Mouse (Mus musculus): ENCODE data around the gene Hspe1. TPM values are rescaled to one million over a fixed set of nuclear protein-coding genes. Genes with fewer than 3 reads are reported as not detected.
"Not testable (repeated sequence)": the region's sequence is repeated elsewhere in the genome, so short reads cannot be mapped to it uniquely, and the experiment has no call there.

The Hspe1 gene
- polyA plus RNA-seq, 1 experiment from 2014 or later: 311 TPM

DNA sequence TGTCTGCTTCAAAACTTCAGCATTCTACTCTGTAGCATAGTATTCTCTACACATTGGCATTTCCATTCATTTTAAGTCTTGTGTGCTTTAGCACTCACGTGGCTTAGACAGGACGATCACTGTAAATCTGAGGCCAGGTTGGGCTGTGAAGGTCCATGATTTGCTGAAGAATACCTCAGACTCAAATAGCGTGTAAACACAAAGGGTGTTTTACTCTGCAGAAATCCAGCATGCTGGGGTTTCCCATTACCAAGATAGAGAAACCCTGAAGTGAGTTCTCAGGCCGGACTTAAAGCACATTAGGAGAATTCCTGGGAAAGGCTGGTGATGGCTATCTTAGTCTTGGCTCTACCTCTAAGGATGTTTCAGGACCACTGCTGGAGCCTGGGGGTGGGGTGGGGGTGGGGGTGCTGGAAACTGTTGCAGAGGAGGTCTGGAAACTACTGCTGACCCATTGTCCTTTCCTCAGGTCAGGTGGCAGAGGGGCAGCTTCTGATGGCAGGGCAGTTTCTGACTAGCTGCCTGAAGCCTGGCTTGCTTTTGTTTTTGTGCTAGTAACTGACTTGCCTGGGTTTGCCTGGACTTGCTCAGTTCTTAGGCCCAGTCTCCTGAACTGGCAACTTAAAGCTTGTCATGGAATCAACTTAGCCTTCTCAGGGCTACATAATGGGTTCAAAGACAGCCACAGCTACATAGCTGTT, 21.3 kb downstream of the Hspe1 start:
- Histone ChIP-seq H3K36me3 (replicated peaks) (no peaks in the 10 kb centered on the region), H3K9ac (no peak overlapping the region), H3K27me3 (no peaks in the 10 kb centered on the region), H3K9me3 (replicated peaks) (no peaks in the 10 kb centered on the region), H3K4me2 (no peak overlapping the region), H3K27ac (replicated peaks) (no peak overlapping the region), H3K4me1 (replicated peaks) (peaks cover 12% of the 10 kb centered on the region), H3K4me3 (replicated peaks) (no peak overlapping the region)
- no peak for ATAC-seq (ENCODE audit: insufficient read depth)
- WGBS (ENCODE audit: insufficient replicate concordance): 81% methylated on average over 4 of the region's 4 CpGs

- Histone ChIP-seq H3K9me3 (replicated peaks) (no peaks in the 10 kb centered on the region), H3K4me1 (replicated peaks) (no peaks in the 10 kb centered on the region), H3K4me3 (replicated peaks) (no peak overlapping the region), H3K4me2 (no peak overlapping the region), H3K36me3 (replicated peaks) (no peaks in the 10 kb centered on the region), H3K27ac (replicated peaks) (no peak overlapping the region), H3K9ac (no peak overlapping the region), H3K27me3 (no peaks in the 10 kb centered on the region)
- WGBS (ENCODE audit: insufficient replicate concordance): 68% methylated on average over 5 of the region's 5 CpGs
- ATAC-seq (ENCODE audit: insufficient read depth): no peak
Observed at GRCm38 (mm10) chr1:55123046-55123445, 35.1 kb downstream of the Hspe1 start.

GRCm38 (mm10) chr1:55123561-55123960, 35.6 kb downstream of the Hspe1 start:
- Histone ChIP-seq H3K9ac (no peak overlapping the region), H3K4me1 (replicated peaks) (no peaks in the 10 kb centered on the region), H3K36me3 (replicated peaks) (no peaks in the 10 kb centered on the region), H3K9me3 (replicated peaks) (no peaks in the 10 kb centered on the region), H3K4me3 (replicated peaks) (no peak overlapping the region), H3K27me3 (no peaks in the 10 kb centered on the region), H3K27ac (replicated peaks) (no peak overlapping the region), H3K4me2 (no peak overlapping the region)
- ATAC-seq (ENCODE audit: insufficient read depth): no peak
- WGBS (ENCODE audit: insufficient replicate concordance): 74% methylated on average over 2 of the region's 2 CpGs

GRCm38 (mm10) chr1:55124136-55124535, 36.2 kb downstream of the Hspe1 start:
- not testable (repeated sequence) for H3K4me3 ChIP-seq (replicated peaks); ATAC-seq (ENCODE audit: insufficient read depth); H3K9ac ChIP-seq; H3K36me3 ChIP-seq (replicated peaks); H3K9me3 ChIP-seq (replicated peaks); H3K4me2 ChIP-seq; H3K27me3 ChIP-seq; H3K27ac ChIP-seq (replicated peaks); H3K4me1 ChIP-seq (replicated peaks)
- WGBS (ENCODE audit: insufficient replicate concordance): 84% methylated on average over 2 of the region's 2 CpGs

GRCm38 (mm10) chr1:55129716-55130115, 41.8 kb downstream of the Hspe1 start:
- Histone ChIP-seq H3K4me3 (replicated peaks) (no peak overlapping the region; the same call in 1 of the 2 replicates), H3K4me2 (peak overlapping the region; percentile 82; the same call in 1 of the 2 replicates), H3K36me3 (replicated peaks) (peaks cover 4% of the 10 kb centered on the region; the same call in 1 of the 2 replicates), H3K27me3 (no peaks in the 10 kb centered on the region), H3K9ac (no peak overlapping the region), H3K9me3 (replicated peaks) (no peaks in the 10 kb centered on the region), H3K4me1 (replicated peaks) (peaks cover 30% of the 10 kb centered on the region), H3K27ac (replicated peaks) (0 out of 2 replicates have a peak overlapping the region, but pooled peaks have one; percentile 97)
- WGBS (ENCODE audit: insufficient replicate concordance): 65% methylated on average over 5 of the region's 5 CpGs
- no peak for ATAC-seq (ENCODE audit: insufficient read depth)

DNA sequence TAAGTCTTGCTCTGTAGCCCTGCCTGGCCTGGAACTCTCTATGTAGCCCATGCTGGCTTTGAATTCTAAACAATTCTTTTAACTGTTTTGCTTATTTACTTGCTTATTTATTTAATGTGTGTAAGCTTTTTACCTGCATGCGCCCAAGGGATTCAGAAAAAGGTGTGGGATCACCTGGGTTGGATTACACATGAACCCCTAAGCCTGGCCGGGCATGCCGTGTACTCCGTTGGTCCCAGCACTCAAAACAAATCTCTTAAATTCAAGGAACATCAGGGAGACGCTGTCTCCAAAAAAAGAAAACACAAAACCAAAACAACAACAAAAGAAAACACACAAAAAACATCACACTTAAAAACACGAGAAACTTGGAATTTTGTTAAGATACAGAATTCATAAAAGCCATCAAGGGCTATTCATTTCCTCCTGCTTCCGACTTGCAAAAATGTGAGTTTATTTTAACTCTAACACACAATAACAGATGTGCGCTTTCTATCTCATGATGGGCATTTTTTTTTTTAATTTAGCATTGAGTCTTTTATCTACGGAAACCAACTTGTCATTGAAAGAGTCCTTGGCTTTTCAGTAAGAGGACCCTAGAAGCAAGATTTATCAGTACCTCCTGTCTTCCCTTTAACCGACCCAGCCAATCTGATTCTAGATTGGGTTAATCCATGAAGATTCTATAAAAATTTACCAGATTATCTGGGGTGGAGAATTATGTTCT, 42.4 kb downstream of the Hspe1 start:
- Histone ChIP-seq H3K9me3 (replicated peaks) (no peaks in the 10 kb centered on the region), H3K27me3 (no peaks in the 10 kb centered on the region), H3K27ac (replicated peaks) (peak overlapping the region; percentile 97), H3K36me3 (replicated peaks) (peaks cover 4% of the 10 kb centered on the region; the same call in 1 of the 2 replicates), H3K4me1 (replicated peaks) (peaks cover 30% of the 10 kb centered on the region), H3K4me3 (replicated peaks) (peak overlapping the region; percentile 100), H3K9ac (peak overlapping the region; percentile 54), H3K4me2 (peak overlapping the region; percentile 82)
- WGBS (ENCODE audit: insufficient replicate concordance): 48% methylated on average over 10 of the region's 10 CpGs
- ATAC-seq (ENCODE audit: insufficient read depth): no peak

GRCm38 (mm10) chr1:55130943-55131401, 43.0 kb downstream of the Hspe1 start, which contains the start of gene Mob4:
Mob4 (plus strand) TSS chr1:55131231.
- WGBS (ENCODE audit: insufficient replicate concordance): under 1% methylated on average over 42 of the region's 42 CpGs
- no peaks in the 10 kb centered on the region for H3K9me3 ChIP-seq (replicated peaks)
- peak; percentile 95 for ATAC-seq (ENCODE audit: insufficient read depth)

GRCm38 (mm10) chr1:55131424-55132014, 43.6 kb downstream of the Hspe1 start:
- Histone ChIP-seq H3K4me3 (replicated peaks) (peak overlapping the region; percentile 100), H3K4me1 (replicated peaks) (peaks cover 30% of the 10 kb centered on the region), H3K36me3 (replicated peaks) (peaks cover 9% of the 10 kb centered on the region; the same call in 1 of the 2 replicates), H3K27me3 (no peaks in the 10 kb centered on the region), H3K9ac (peak overlapping the region; percentile 97), H3K4me2 (peak overlapping the region; percentile 78), H3K27ac (replicated peaks) (peak overlapping the region; percentile 97), H3K9me3 (replicated peaks) (no peaks in the 10 kb centered on the region)
- WGBS (ENCODE audit: insufficient replicate concordance): 0% methylated on average over 47 of the region's 47 CpGs
- ATAC-seq (ENCODE audit: insufficient read depth): peak; percentile 77

More at GRCm38 (mm10) chr1:55130943-55131401, 43.0 kb downstream of the Hspe1 start, which contains the start of gene Mob4:
- Histone ChIP-seq H3K4me3 (replicated peaks) (peak within 1 kb of the TSS; percentile 100), H3K36me3 (replicated peaks) (peaks cover 9% of the 10 kb centered on the region; the same call in 1 of the 2 replicates), H3K27me3 (no peaks in the 10 kb centered on the region), H3K4me1 (replicated peaks) (peaks cover 30% of the 10 kb centered on the region), H3K4me2 (peak within 1 kb of the TSS; percentile 82), H3K9ac (peak within 1 kb of the TSS; percentile 97), H3K27ac (replicated peaks) (peak within 1 kb of the TSS; percentile 97)

DNA sequence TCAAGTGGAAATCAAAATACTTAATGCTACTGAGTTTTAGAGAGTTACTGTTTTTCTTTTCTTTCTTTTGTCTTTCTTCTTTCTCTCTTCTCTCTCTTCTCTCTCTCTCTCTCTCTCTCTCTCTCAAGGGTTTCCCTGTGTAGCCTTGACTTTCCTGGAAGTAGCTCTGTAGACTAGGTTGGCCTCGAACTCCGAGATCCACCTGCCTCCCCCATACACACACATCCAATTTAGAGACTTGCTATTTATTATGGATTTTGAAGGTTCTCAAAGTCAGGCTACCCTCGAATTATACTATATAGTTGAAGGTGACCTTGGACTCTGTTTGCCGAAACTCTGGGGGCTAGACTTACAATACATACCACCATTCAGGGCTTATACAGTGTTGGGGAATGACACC, 44.4 kb downstream of the Hspe1 start:
- Histone ChIP-seq H3K4me3 (replicated peaks) (peak overlapping the region; percentile 100), H3K4me1 (replicated peaks) (peaks cover 30% of the 10 kb centered on the region), H3K27ac (replicated peaks) (peak overlapping the region; percentile 97; the same call in 1 of the 2 replicates), H3K4me2 (peak overlapping the region; percentile 78), H3K27me3 (no peaks in the 10 kb centered on the region), H3K36me3 (replicated peaks) (peaks cover 9% of the 10 kb centered on the region; the same call in 1 of the 2 replicates), H3K9ac (peak overlapping the region; percentile 97), H3K9me3 (replicated peaks) (no peaks in the 10 kb centered on the region)
- no peak for ATAC-seq (ENCODE audit: insufficient read depth)
- WGBS (ENCODE audit: insufficient replicate concordance): 45% methylated on average over 4 of the region's 4 CpGs

DNA sequence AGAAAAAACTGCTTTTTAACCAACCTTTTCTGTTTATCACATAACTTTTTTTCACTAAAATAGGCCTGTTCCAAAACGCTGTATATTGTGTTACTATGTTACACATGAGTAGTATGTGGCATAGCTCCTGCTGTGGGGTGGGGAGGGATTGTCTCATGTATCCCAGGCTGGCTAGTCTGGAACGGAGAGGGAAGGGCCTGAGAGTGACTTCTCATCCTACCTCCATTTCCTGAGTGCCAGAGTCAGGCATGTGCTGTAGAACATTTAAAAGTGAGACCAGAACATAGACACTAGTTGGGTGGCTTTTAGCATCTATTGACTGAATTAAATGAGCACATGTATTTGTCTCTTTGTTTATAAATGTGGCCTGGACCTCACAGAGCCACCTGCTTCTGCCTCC, 45.2 kb downstream of the Hspe1 start:
- Histone ChIP-seq H3K36me3 (replicated peaks) (peaks cover 12% of the 10 kb centered on the region), H3K9me3 (replicated peaks) (no peaks in the 10 kb centered on the region), H3K27me3 (no peaks in the 10 kb centered on the region), H3K4me3 (replicated peaks) (no peak overlapping the region), H3K9ac (no peak overlapping the region), H3K27ac (replicated peaks) (no peak overlapping the region), H3K4me2 (0 out of 2 replicates have a peak overlapping the region, but pooled peaks have one; percentile 21), H3K4me1 (replicated peaks) (peaks cover 30% of the 10 kb centered on the region)
- ATAC-seq (ENCODE audit: insufficient read depth): no peak
- WGBS (ENCODE audit: insufficient replicate concordance): 70% methylated on average over 2 of the region's 2 CpGs

DNA sequence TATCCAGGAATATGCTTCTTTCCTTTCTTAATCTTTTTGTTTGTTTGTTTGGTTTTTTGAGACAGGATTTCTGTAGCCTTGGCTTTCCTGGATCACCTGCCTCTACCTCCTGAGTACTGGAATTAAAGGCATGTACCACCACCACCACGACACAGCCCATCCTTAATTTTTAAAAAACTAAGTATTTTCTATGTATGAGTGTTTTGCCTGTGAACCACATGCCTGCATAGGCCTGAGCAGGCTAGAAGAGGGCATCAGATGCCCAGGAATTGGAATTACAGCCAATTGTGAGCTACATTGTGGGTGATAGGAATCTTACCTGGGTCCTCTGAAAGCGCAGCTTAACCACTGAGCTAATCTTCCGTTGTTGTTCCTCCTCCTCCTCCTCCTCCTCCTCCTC, 46.4 kb downstream of the Hspe1 start:
- WGBS (ENCODE audit: insufficient replicate concordance): 83% methylated on average over 3 of the region's 3 CpGs
- Histone ChIP-seq H3K27ac (replicated peaks) (no peak overlapping the region), H3K9ac (no peak overlapping the region), H3K4me2 (no peak overlapping the region), H3K36me3 (replicated peaks) (peaks cover 15% of the 10 kb centered on the region), H3K27me3 (no peaks in the 10 kb centered on the region), H3K9me3 (replicated peaks) (no peaks in the 10 kb centered on the region), H3K4me1 (replicated peaks) (peaks cover 30% of the 10 kb centered on the region), H3K4me3 (replicated peaks) (no peak overlapping the region)
- no peak for ATAC-seq (ENCODE audit: insufficient read depth)
